Mouse (Mus musculus): ENCODE measurements around the gene Rxfp2. TPM values are rescaled to one million over a fixed set of nuclear protein-coding genes. Genes with fewer than 3 reads are reported as not detected.

The Rxfp2 gene
- polyA plus RNA-seq, 1 experiment from 2014 or later: 0.34 TPM

- no peak for ATAC-seq
- Histone ChIP-seq H3K9me3 (ENCODE audit: control insufficient read depth, low read length) (no peaks in the 10 kb centered on the region), H3K27ac (ENCODE audit: low read length) (no peak overlapping the region), H3K27me3 (replicated peaks; ENCODE audit: control insufficient read depth, insufficient read depth, low read length) (no peaks in the 10 kb centered on the region), H3K36me3 (ENCODE audit: control insufficient read depth, insufficient read depth) (no peaks in the 10 kb centered on the region), H3K9ac (replicated peaks; ENCODE audit: low read depth, low read length) (no peak overlapping the region), H3K4me1 (replicated peaks; ENCODE audit: control insufficient read depth, insufficient read depth, low read length) (no peaks in the 10 kb centered on the region), H3K4me2 (ENCODE audit: low read length) (no peak overlapping the region), H3K4me3 (replicated peaks; ENCODE audit: low read length) (no peak overlapping the region)
- WGBS: 93% methylated on average over 7 of the region's 7 CpGs
Observed at GRCm38 (mm10) chr5:150053956-150054355, 35.5 kb downstream of the Rxfp2 start.

GRCm38 (mm10) chr5:150055322-150055721, 36.8 kb downstream of the Rxfp2 start:
- H3K9me3 ChIP-seq (ENCODE audit: control insufficient read depth, low read length): no peaks in the 10 kb centered on the region
- H3K9ac ChIP-seq (replicated peaks; ENCODE audit: low read depth, low read length): no peak overlapping the region

GRCm38 (mm10) chr5:150056056-150056455, 37.6 kb downstream of the Rxfp2 start:
- Histone ChIP-seq H3K36me3 (ENCODE audit: control insufficient read depth, insufficient read depth) (no peaks in the 10 kb centered on the region), H3K9ac (replicated peaks; ENCODE audit: low read depth, low read length) (no peak overlapping the region), H3K4me3 (replicated peaks; ENCODE audit: low read length) (no peak overlapping the region), H3K9me3 (ENCODE audit: control insufficient read depth, low read length) (no peaks in the 10 kb centered on the region), H3K27ac (ENCODE audit: low read length) (no peak overlapping the region), H3K4me2 (ENCODE audit: low read length) (no peak overlapping the region), H3K4me1 (replicated peaks; ENCODE audit: control insufficient read depth, insufficient read depth, low read length) (no peaks in the 10 kb centered on the region), H3K27me3 (replicated peaks; ENCODE audit: control insufficient read depth, insufficient read depth, low read length) (no peaks in the 10 kb centered on the region)
- no peak for ATAC-seq
- WGBS: 79% methylated on average over 5 of the region's 5 CpGs

More at GRCm38 (mm10) chr5:150055322-150055721, 36.8 kb downstream of the Rxfp2 start:
- 93% methylated on average over 1 of the region's 1 CpGs for WGBS
- Histone ChIP-seq H3K27ac (ENCODE audit: low read length) (no peak overlapping the region), H3K4me3 (replicated peaks; ENCODE audit: low read length) (no peak overlapping the region), H3K4me1 (replicated peaks; ENCODE audit: control insufficient read depth, insufficient read depth, low read length) (no peaks in the 10 kb centered on the region), H3K4me2 (ENCODE audit: low read length) (no peak overlapping the region), H3K36me3 (ENCODE audit: control insufficient read depth, insufficient read depth) (no peaks in the 10 kb centered on the region), H3K27me3 (replicated peaks; ENCODE audit: control insufficient read depth, insufficient read depth, low read length) (no peaks in the 10 kb centered on the region)
- ATAC-seq: no peak

- Histone ChIP-seq H3K4me2 (ENCODE audit: low read length) (no peak overlapping the region), H3K36me3 (ENCODE audit: control insufficient read depth, insufficient read depth) (no peaks in the 10 kb centered on the region), H3K9ac (replicated peaks; ENCODE audit: low read depth, low read length) (no peak overlapping the region), H3K27ac (ENCODE audit: low read length) (no peak overlapping the region), H3K4me3 (replicated peaks; ENCODE audit: low read length) (no peak overlapping the region), H3K4me1 (replicated peaks; ENCODE audit: control insufficient read depth, insufficient read depth, low read length) (no peaks in the 10 kb centered on the region), H3K9me3 (ENCODE audit: control insufficient read depth, low read length) (no peaks in the 10 kb centered on the region), H3K27me3 (replicated peaks; ENCODE audit: control insufficient read depth, insufficient read depth, low read length) (no peaks in the 10 kb centered on the region)
- no peak for ATAC-seq
- WGBS: 82% methylated on average over 5 of the region's 5 CpGs
Observed at GRCm38 (mm10) chr5:150058845-150059244, 40.4 kb downstream of the Rxfp2 start.

- Histone ChIP-seq H3K36me3 (ENCODE audit: control insufficient read depth, insufficient read depth) (no peaks in the 10 kb centered on the region), H3K4me3 (replicated peaks; ENCODE audit: low read length) (no peak overlapping the region), H3K9me3 (ENCODE audit: control insufficient read depth, low read length) (no peaks in the 10 kb centered on the region), H3K4me2 (ENCODE audit: low read length) (no peak overlapping the region), H3K27me3 (replicated peaks; ENCODE audit: control insufficient read depth, insufficient read depth, low read length) (no peaks in the 10 kb centered on the region), H3K4me1 (replicated peaks; ENCODE audit: control insufficient read depth, insufficient read depth, low read length) (no peaks in the 10 kb centered on the region), H3K27ac (ENCODE audit: low read length) (no peak overlapping the region), H3K9ac (replicated peaks; ENCODE audit: low read depth, low read length) (no peak overlapping the region)
- 94% methylated on average over 9 of the region's 9 CpGs for WGBS
- ATAC-seq: no peak
Observed at GRCm38 (mm10) chr5:150059466-150059865, 41.0 kb downstream of the Rxfp2 start.

- H3K4me1 ChIP-seq (replicated peaks; ENCODE audit: control insufficient read depth, insufficient read depth, low read length): no peaks in the 10 kb centered on the region
- 94% methylated on average over 9 of the region's 9 CpGs for WGBS
- no peak for ATAC-seq
Observed at GRCm38 (mm10) chr5:150061086-150061485, 42.6 kb downstream of the Rxfp2 start.

GRCm38 (mm10) chr5:150064286-150064685, 45.8 kb downstream of the Rxfp2 start:
- WGBS: 51% methylated on average over 10 of the region's 10 CpGs
- ATAC-seq: no peak

More at GRCm38 (mm10) chr5:150061086-150061485, 42.6 kb downstream of the Rxfp2 start:
- no peak overlapping the region for H3K27ac ChIP-seq (ENCODE audit: low read length)
- H3K4me3 ChIP-seq (replicated peaks; ENCODE audit: low read length): no peak overlapping the region
- H3K4me2 ChIP-seq (ENCODE audit: low read length): no peak overlapping the region
- no peaks in the 10 kb centered on the region for H3K36me3 ChIP-seq (ENCODE audit: control insufficient read depth, insufficient read depth)
- no peak overlapping the region for H3K9ac ChIP-seq (replicated peaks; ENCODE audit: low read depth, low read length)
- no peaks in the 10 kb centered on the region for H3K9me3 ChIP-seq (ENCODE audit: control insufficient read depth, low read length)
- H3K27me3 ChIP-seq (replicated peaks; ENCODE audit: control insufficient read depth, insufficient read depth, low read length): no peaks in the 10 kb centered on the region

GRCm38 (mm10) chr5:150070086-150070485, 51.6 kb downstream of the Rxfp2 start:
- no peak overlapping the region for H3K4me3 ChIP-seq (replicated peaks; ENCODE audit: low read length)
- H3K9ac ChIP-seq (replicated peaks; ENCODE audit: low read depth, low read length): no peak overlapping the region
- no peaks in the 10 kb centered on the region for H3K36me3 ChIP-seq (ENCODE audit: control insufficient read depth, insufficient read depth)
- 0 out of 2 replicates have a peak, but pooled peaks have one; percentile 23 for ATAC-seq
- H3K27ac ChIP-seq (ENCODE audit: low read length): no peak overlapping the region
- no peaks in the 10 kb centered on the region for H3K27me3 ChIP-seq (replicated peaks; ENCODE audit: control insufficient read depth, insufficient read depth, low read length)
- WGBS: 22% methylated on average over 10 of the region's 10 CpGs
- no peak overlapping the region; the same call in 1 of the 2 replicates for H3K4me2 ChIP-seq (ENCODE audit: low read length)
- H3K4me1 ChIP-seq (replicated peaks; ENCODE audit: control insufficient read depth, insufficient read depth, low read length): no peaks in the 10 kb centered on the region
- H3K9me3 ChIP-seq (ENCODE audit: control insufficient read depth, low read length): no peaks in the 10 kb centered on the region

More at GRCm38 (mm10) chr5:150064286-150064685, 45.8 kb downstream of the Rxfp2 start:
- H3K36me3 ChIP-seq (ENCODE audit: control insufficient read depth, insufficient read depth): no peaks in the 10 kb centered on the region
- H3K4me1 ChIP-seq (replicated peaks; ENCODE audit: control insufficient read depth, insufficient read depth, low read length): no peaks in the 10 kb centered on the region
- no peak overlapping the region for H3K27ac ChIP-seq (ENCODE audit: low read length)
- no peak overlapping the region for H3K4me2 ChIP-seq (ENCODE audit: low read length)
- H3K4me3 ChIP-seq (replicated peaks; ENCODE audit: low read length): no peak overlapping the region
- no peak overlapping the region for H3K9ac ChIP-seq (replicated peaks; ENCODE audit: low read depth, low read length)
- no peaks in the 10 kb centered on the region for H3K27me3 ChIP-seq (replicated peaks; ENCODE audit: control insufficient read depth, insufficient read depth, low read length)
- H3K9me3 ChIP-seq (ENCODE audit: control insufficient read depth, low read length): no peaks in the 10 kb centered on the region

- Histone ChIP-seq H3K9ac (replicated peaks; ENCODE audit: low read depth, low read length) (no peak overlapping the region), H3K36me3 (ENCODE audit: control insufficient read depth, insufficient read depth) (no peaks in the 10 kb centered on the region)
- no peak for ATAC-seq
Observed at GRCm38 (mm10) chr5:150071738-150072137, 53.3 kb downstream of the Rxfp2 start.

More at GRCm38 (mm10) chr5:150071738-150072137, 53.3 kb downstream of the Rxfp2 start:
- Histone ChIP-seq H3K4me2 (ENCODE audit: low read length) (no peak overlapping the region), H3K27ac (ENCODE audit: low read length) (no peak overlapping the region), H3K4me3 (replicated peaks; ENCODE audit: low read length) (no peak overlapping the region), H3K4me1 (replicated peaks; ENCODE audit: control insufficient read depth, insufficient read depth, low read length) (no peaks in the 10 kb centered on the region), H3K27me3 (replicated peaks; ENCODE audit: control insufficient read depth, insufficient read depth, low read length) (no peaks in the 10 kb centered on the region), H3K9me3 (ENCODE audit: control insufficient read depth, low read length) (no peaks in the 10 kb centered on the region)

Data from forebrain, embryonic 16.5 days (tissue).